Mouse (Mus musculus): ENCODE measurements around the gene Gm1113.

Gm1113 gene

GRCm38 (mm10) chr9:35523941-35524411 lies 5.9 kb upstream of the Gm1113 start:
- peak; percentile 77 to 83 for DNase-seq

GRCm38 (mm10) chr9:35523541-35523940 lies 5.5 kb upstream of the Gm1113 start:
- peak; percentile 21 to 33 for DNase-seq

DNA sequence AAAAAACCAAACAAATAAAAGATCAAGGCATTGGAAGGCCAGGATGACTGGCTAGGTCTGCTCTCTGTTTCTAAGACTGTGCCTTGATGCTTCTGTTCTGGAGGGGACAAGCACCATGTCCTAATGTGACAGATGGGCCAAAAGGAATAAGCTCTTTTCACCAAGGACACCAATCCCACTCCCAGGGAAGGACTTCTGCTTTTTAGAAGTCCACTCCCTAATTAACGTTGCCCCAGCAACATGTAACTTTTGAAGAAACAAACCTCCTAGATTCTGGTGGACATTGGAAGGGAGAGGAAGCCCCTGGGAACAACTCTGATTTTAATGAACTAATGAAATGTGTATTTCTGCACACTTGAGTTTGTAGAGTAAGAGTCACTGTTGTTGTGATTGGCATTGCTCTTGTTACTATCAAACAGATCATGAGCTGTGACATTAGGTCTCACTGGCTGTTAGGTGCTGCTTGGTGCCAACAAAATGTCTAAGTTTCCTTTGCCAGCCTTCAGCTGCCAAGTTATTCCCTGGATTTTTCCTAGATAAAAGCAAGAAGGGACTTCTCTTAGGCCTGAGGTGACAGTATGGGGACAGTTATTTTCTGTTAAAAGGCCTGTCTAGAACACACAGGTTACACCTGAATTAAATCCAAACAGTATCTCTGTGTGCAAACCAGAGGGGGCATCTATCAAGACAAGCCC lies 4.9 kb upstream of the Gm1113 start:
- no peak for DNase-seq

DNA sequence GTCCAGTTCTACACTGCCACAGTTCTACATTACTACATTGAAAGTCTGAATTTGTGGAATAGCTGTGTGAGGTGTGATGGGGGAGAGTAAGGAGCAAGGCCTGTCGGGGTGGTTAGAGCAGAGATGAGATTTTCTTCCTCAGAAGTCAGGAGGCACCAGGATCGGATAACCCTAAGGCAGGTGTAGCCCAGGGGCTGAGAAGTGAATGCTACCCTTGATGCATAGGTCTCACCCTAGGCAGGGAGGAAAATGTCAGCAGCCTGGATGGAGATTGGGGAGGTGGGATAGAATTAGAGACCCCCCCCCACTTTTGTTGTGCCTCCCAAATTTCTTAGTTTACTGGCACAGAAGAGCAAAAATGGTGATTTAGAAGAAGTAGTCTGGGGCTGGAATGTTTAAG lies 4.2 kb upstream of the Gm1113 start:
- no peak for DNase-seq

DNA sequence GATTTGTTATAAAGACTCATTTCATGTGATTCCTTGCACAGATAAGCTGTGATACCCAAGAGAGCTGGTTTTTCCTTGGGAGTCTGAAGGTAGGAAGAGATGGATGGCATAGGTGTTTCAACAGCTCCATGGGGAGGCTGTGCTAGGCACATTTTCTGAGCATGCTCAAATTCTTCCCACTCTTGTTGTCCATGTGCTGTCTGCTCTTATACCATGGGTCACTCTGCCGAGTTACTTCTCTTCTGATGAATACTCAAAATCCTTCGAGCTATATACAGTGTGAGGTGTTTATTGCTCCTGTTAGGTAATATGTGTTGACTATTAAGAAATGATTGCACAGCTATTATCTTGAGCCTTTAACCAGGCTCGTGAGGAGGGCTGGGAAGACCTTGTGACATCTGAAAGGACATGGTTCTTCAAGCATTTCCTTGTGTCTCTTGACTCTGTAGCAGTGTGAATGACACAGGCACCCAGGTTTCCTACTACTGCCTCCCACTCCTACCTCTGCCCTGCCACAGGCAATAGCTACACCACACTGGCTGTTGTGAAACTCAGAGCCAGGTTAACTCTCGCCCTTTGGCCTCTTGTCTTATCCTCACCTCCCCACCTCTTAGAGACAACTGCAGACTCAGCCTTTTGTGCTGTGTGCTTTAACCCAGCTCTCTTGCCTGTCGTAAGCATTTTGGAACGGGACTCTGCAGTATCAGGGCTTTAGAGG lies 2.7 kb upstream of the Gm1113 start:
- no peak for DNase-seq

DNA sequence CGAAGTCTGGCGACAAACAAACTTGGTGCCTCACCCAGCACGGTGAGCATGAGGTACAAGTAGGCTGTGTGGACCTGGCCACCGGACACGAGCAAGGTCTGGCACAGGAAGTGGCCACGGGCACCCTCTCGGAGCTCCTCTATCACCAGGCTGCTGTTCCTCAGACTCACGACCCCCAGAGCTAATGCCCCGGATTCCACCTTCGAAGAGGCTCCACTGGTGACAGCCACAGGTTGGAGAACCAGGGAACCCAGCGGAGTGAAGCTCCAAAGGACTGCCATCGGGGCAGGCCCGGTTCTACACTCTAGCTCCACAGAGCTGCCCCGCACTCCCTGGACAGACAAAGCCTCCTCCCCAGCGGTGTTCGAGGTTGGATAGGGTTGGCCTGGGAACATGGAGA lies 1.4 kb downstream of the Gm1113 start:
- DNase-seq = no peak

DNA sequence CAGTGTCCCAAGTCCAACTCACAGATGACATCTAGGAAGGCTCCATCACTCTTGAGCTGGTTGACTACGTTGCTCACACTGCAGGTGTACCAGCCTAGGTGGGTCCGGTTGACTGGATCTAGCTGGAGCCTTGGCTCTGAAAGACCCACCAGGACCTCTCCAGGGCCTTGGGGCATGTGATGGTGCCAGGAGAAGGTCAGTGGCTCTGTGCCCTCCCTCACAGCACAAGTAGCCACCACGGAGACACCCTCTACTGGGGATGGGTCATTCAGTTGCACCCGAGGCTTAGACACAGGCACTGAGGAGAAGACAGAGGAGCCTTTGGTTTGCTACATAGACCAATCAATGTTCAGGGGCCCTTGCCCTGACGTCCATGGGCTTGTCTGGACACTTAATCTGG lies 1.9 kb downstream of the Gm1113 start:
- DNase-seq = no peak

DNA sequence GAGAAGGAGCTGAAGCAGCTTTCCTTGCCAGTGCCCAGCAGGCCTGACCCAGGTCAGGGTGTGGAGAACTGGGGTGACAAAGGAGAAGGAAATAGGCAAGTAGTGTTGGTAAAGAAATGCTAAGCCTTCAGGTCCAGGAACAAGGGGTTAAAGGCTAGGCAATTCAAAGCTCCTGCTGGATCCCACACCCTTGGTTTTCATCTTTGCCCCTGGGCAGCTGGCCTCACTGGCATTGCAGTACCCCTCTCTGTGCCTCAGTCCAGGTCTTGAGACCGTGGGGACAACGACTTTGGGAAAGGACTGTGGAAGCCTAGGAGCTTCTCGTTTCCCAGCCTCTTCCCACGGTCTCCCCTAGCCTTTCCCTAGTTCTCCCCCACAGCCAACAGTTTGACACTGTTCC lies 4.2 kb downstream of the Gm1113 start:
- DNase-seq = no peak

DNA sequence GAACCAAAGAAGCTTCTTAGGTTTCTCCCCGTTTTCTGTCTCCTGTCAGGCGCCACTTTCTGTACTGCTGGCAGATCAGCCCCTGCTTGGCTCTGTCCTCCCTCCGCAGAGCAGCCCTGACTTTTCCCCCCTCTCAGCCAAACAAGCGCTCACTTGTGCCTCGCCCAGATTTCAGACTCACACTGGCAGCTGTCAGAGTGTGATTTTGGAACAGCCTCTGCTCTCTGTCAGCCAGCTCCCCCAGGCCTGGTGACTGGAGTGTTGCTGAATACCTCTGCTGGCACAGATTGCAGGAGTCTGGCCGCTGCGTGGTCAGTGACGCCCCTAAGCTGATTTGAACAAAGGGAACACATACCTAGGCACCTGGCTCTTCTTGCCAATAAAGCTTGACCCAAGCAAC lies 9.8 kb downstream of the Gm1113 start:
- peak; percentile 14 to 27 for DNase-seq

- no peak for DNase-seq
Measured at GRCm38 (mm10) chr9:35502361-35503000, 15.6 kb downstream of the Gm1113 start.

- DNase-seq = no peak
Measured at GRCm38 (mm10) chr9:35499946-35500345, 18.1 kb downstream of the Gm1113 start.

- DNase-seq = no peak
Measured at GRCm38 (mm10) chr9:35495471-35495870, 22.6 kb downstream of the Gm1113 start.

DNA sequence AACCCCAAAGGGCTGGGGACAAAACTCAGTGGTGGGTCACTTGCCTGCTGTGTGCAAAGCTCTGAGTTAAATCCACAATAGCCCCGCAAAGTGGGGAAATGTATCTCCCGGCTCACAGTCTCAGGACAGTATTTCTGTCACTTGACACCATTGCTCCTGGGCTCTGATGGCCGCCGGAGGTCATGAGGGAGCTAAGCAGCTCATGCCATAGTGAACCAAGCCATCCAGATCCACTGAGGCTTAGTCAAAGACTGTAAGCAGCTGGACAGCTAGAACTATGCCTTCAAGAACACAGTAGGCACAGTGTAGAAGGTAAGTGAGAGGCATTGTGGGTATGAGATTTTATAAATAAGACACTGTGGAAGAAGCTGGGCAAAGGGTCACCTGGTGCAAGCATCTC lies 23.1 kb downstream of the Gm1113 start:
- no peak for DNase-seq

DNA sequence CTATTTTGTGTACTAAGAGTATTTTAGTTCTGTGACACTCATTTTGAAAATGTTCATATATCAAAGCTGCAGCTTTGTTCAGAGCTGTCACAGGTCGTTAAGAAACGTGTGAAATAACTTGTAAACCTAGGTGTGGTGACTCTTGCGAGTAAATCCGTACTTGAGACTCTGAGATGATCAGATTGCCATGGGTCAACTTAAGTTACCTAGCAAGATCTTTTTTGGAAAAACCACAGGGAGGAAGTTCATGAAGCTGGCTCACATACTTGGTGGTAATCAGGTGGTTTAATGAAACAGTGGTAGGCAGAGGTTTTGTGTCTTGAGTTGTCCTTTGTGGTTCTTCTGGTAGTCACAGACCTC lies 24.4 kb downstream of the Gm1113 start:
- no peak for DNase-seq

- peak in 1 of 2 experiments; percentile 28 for DNase-seq
Measured at GRCm38 (mm10) chr9:35493033-35493732, 24.9 kb downstream of the Gm1113 start.

GRCm38 (mm10) chr9:35491109-35491866 lies 26.8 kb downstream of the Gm1113 start:
- no peak for DNase-seq

GRCm38 (mm10) chr9:35488496-35488895 lies 29.6 kb downstream of the Gm1113 start:
- DNase-seq = peak; percentile 29 to 44

- no peak for DNase-seq
Measured at GRCm38 (mm10) chr9:35486616-35487015, 31.5 kb downstream of the Gm1113 start.

DNA sequence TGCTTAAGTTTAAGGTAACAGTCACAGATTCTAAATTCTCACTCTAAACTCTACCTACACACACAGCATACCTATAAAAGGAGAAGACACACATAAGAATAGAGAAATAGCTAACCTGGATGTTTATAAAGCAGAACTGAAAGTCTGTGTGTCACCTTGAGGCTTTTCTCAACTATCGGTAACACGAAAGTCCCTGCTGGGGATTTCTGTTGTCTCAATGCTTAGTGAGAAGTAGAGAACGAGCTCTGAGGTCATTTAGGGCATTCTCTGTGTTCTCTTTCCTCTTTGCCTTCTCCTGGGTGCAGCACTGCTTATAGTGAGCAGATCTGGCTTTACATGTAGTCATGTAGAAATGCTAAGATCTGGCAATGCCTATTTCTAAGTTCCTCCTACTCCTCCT lies 34.1 kb downstream of the Gm1113 start:
- no peak for DNase-seq

DNA sequence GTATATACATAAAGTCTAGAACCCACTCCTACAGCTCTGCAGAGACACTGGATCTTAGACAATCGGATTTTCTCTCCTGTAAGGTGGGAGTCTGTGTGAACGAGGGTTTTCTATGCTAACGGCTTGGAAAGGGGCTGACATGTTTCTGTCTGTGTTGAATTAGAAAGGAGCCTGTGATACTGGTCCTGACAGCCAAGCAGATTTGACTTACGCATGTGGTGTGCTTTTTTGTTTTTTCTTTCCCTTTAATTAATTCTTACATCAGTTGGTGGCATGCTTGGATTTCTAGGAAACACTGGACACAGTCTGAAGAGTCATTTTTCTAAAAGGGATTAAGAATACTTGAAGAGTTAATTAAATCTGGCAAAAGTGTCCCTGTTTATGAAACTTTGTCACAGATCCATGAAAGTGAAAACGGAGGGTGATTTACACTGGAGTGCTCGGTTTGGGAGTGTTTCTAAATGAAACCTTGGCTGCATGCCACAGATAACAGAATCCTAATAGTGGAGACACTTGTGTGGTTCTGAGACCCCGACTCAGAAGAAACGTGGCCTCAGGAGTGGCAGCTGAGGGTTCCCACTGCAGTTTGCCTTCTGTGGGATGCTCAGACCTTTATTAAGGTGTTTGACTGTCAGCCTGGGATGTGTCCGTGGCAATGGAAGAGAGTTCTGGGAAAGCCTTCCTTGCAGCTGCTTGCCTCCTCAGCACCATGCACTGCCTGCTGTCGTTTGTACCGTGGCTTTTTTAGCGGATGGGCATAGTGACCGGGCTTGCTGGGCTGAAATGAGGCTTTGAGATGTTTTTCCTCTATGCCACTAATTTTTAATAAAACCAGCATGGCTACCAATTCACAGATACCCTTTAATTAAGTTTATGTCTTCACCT lies 35.8 kb downstream of the Gm1113 start:
- DNase-seq = peak in 1 of 2 experiments; percentile 23

DNA sequence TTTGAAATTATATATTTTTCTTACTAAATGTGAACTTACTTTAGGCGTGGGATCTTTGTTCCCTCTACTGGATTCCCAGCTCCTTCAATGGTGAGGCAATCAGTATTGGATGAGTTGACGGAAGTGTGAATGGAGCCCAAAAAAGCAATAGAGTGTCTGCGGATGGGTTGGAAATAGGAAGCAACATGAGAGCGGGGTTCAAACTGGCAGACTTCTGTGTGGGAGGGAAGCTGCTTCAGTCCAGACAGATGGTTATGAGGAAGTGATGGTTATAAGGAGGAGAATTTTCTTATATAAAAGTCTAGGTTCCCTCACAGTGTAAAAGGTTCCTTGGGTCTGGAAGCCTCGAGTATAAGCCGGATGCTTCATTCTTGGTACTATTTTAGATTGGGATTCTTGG lies 38.6 kb downstream of the Gm1113 start:
- no peak for DNase-seq

GRCm38 (mm10) chr9:35475394-35475793 lies 42.7 kb downstream of the Gm1113 start:
- no peak for DNase-seq
